Mouse (Mus musculus) kidney, postnatal 0 days (tissue): ENCODE results near the gene Mup20. TPM values are rescaled to one million over a fixed set of nuclear protein-coding genes. Genes with fewer than 3 reads are reported as not detected.
"Not testable (repeated sequence)": the region's sequence is repeated elsewhere in the genome, so short reads cannot be mapped to it uniquely, and the experiment has no call there.

Experiments used
- ATAC-seq: fragments of 200-750 bp; cut with Nextera tagmentation; replicated peaks from 2 replicates; pipeline ENCODE4 v1.8.0; 2017; ENCODE audit warnings: low read depth, moderate number of reproducible peaks, moderate TSS enrichment, moderate library complexity; ENCODE audit not compliant: low FRiP score
- DNase-seq: peaks from one replicate; pipeline ENCODE4 v3.0.0-alpha.2; 2016; ENCODE audit warnings: low spot score
- H3K27ac ChIP-seq: fragments of 300-500 bp; sonication (generic); 2 replicates; pipeline ENCODE4 v1.5.1; 2014; ENCODE audit warnings: mild to moderate bottlenecking
- H3K27me3 ChIP-seq: fragments of 300-500 bp; sonication (generic); 2 replicates; pipeline ENCODE4 v1.6.1; 2014; ENCODE audit warnings: low read length, mixed read lengths; ENCODE audit not compliant: insufficient read depth
- H3K36me3 ChIP-seq: fragments of 300-500 bp; sonication (generic); 2 replicates; pipeline ENCODE4 v1.6.1; 2014; ENCODE audit warnings: low read length, mixed read lengths; ENCODE audit not compliant: insufficient read depth
- H3K4me1 ChIP-seq: fragments of 300-500 bp; sonication (generic); replicated peaks from 2 replicates; pipeline ENCODE4 v1.6.1; 2014; ENCODE audit warnings: antibody characterized with exemption, low read length, mixed read lengths; ENCODE audit not compliant: insufficient read depth
- H3K4me2 ChIP-seq: fragments of 300-500 bp; sonication (generic); 2 replicates; pipeline ENCODE4 v1.6.1; 2014; ENCODE audit warnings: mild to moderate bottlenecking, low read length, moderate library complexity, mixed read lengths
- H3K4me3 ChIP-seq: fragments of 300-500 bp; sonication (generic); replicated peaks from 2 replicates; pipeline ENCODE4 v1.5.1; 2014; ENCODE audit warnings: low read depth, low read length
- H3K9ac ChIP-seq: fragments of 300-500 bp; sonication (generic); 2 replicates; pipeline ENCODE4 v1.6.1; 2014; ENCODE audit warnings: low read depth, low read length
- H3K9me3 ChIP-seq: fragments of 300-500 bp; sonication (generic); replicated peaks from 2 replicates; pipeline ENCODE4 v1.6.1; 2016; ENCODE audit warnings: low read length, inconsistent platforms, mixed read lengths
- CTCF ChIP-seq: IDR thresholded peaks from 2 replicates; pipeline ENCODE4 v1.5.1; 2016; ENCODE audit warnings: antibody characterized with exemption, low read depth, mild to moderate bottlenecking, moderate library complexity
- WGBS: fragments of 180-500 bp; shearing (Covaris S2); extraction: QIAGEN DNeasy Blood & Tissue Kit; methylation state at CpG from one replicate; pipeline ENCODE4 v1.1.7; 2014; 5-methylcytosine and 5-hydroxymethylcytosine counted together
- polyA plus RNA-seq: library from polyadenylated mRNA; unstranded; fragments of >200 nt; fragmentation: Nextera tagmentation; extraction: Ambion mirVana; gene quantifications from 2 replicates; pipeline ENCODE4 v1.2.1, GENCODE M21; 2015

Gene Mup20
- polyA plus RNA-seq, result not detected in 2 replicates

DNA sequence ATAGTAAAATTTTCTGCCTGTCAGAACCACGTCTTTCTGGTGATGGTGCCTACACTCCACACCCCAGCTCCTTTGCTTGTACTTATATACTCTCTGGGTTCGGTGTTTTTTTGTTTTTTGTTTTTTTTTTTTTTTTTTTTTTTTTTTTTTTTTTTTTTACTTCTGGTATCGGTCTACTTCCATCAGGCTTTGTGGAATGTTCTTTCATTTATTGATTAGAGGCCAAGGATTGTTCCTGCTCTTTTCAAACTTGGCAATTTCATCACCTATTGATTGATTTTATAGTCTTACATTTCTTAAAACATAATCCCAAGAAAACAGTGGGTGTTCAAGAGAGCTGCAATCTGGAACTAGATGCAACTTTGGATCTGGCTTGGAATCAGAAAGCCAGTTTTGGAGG is at the start of gene Mup20:
Gene Mup20 (minus strand): TSS at position 101 of the 400 bp plus-strand sequence.
- not testable (repeated sequence) for DNase-seq, H3K27me3 ChIP-seq, H3K27ac ChIP-seq, H3K9ac ChIP-seq, H3K4me3 ChIP-seq, H3K4me2 ChIP-seq, ATAC-seq, H3K4me1 ChIP-seq, H3K36me3 ChIP-seq, H3K9me3 ChIP-seq
- WGBS, result 94% methylated on average over 2 of the region's 3 CpGs

DNA sequence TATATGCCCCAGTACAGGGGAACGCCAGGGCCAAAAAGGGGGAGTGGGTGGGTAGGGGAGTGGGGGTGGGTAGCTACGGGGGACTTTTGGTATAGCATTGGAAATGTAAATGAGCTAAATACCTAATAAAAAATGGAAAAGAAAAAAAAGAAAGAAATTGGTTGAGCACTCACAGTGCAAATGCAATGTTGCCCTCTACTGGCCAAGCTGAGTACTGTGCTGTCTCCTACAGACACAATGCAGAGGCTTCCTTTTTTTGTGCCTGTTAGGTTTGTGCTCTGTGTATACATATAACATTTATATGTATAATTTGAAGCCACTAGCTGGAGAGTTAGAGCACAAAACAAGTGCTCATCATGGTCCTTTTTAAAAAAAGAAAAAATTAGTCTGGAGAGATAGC is 49.4 kb upstream of the Mup20 start:
- H3K4me3 ChIP-seq, H3K27me3 ChIP-seq, H3K36me3 ChIP-seq, H3K9me3 ChIP-seq, H3K4me2 ChIP-seq, H3K27ac ChIP-seq, H3K4me1 ChIP-seq, ATAC-seq, H3K9ac ChIP-seq: not testable (repeated sequence)
- DNase-seq, result peak; percentile 7
- peak; percentile 66 for TF ChIP-seq CTCF
- WGBS, result 68% methylated on average over 2 of the region's 2 CpGs

DNA sequence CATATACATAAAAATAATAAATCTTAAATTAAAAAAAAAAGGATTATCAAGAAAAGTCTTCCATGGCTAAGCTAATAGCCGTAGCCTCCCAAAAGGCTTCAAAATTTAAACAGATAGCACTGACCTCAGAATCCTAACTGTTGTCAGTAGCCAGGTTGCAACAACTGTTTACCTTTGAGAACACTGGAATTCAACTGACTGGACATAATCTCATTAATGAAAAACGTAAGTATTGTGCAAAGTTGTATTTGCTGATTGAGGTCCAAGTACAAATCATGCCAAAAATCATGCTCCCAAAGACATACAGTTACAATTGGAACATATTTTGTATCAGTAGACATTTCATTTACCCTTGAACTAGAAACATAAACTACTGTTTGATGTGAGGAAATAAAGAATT is 34.0 kb upstream of the Mup20 start:
- no peak for ATAC-seq
- no peak for DNase-seq
- no peak overlapping the region for H3K27ac ChIP-seq
- no peaks in the 10 kb centered on the region for H3K4me1 ChIP-seq
- no peak overlapping the region for H3K4me3 ChIP-seq
- H3K36me3 ChIP-seq, result no peaks in the 10 kb centered on the region
- H3K9me3 ChIP-seq, result no peaks in the 10 kb centered on the region
- TF ChIP-seq CTCF, result no peak
- no peaks in the 10 kb centered on the region for H3K27me3 ChIP-seq
- WGBS, result 87% methylated on average over 2 of the region's 2 CpGs
- no peak overlapping the region for H3K4me2 ChIP-seq
- H3K9ac ChIP-seq, result no peak overlapping the region

DNA sequence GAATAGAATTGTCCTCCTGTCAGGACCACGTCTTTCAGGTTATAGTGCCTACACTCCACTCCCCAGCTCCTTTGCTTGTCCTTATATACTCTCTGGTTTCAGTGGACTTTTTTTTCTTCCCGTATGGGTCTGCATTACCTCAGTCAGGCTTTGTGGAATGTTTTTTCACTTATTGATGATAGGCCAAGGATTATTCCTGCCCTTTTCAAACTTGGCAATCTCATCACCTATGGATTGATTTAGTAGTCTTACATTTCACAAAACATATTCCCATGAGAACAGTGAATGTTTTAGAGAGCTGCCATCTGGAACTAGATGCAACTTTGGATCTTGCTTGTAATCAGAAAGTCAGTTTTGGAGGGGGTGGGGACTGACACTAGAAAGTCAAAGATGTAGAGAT is 33.3 kb upstream of the Mup20 start, which contains the start of gene Mup3:
Gene Mup3 (minus strand): TSS at position 102 of the 400 bp plus-strand sequence.
- no peak within 1 kb of the TSS for H3K27ac ChIP-seq
- H3K36me3 ChIP-seq, result no peaks in the 10 kb centered on the region
- DNase-seq (no peak), ATAC-seq (no peak)
- H3K27me3 ChIP-seq, result no peaks in the 10 kb centered on the region
- H3K9me3 ChIP-seq, result no peaks in the 10 kb centered on the region
- no peaks in the 10 kb centered on the region for H3K4me1 ChIP-seq
- no peak within 1 kb of the TSS for H3K4me2 ChIP-seq
- H3K9ac ChIP-seq, result no peak within 1 kb of the TSS
- no peak for TF ChIP-seq CTCF
- H3K4me3 ChIP-seq, result no peak within 1 kb of the TSS
- 80% methylated on average over 2 of the region's 2 CpGs for WGBS

DNA sequence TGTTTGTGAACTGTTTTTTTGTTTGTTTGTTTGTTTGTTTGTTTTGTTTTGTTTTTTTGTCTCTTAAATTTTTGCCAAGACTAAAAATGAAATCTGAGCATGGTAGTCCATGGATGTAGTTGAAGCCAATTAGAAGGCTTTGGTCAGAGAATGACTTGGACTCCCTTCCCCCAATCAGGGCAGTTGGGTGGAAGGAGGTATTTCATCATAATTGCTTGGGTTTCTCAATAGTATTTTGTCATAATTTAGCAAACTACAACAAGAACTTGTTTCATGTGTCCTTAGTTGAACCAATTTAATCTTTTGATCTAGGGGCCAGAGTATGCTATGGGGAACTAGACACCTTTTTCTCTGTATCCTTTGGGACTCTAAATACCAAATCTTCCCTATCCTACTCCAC is 28.8 kb upstream of the Mup20 start:
- DNase-seq, result no peak
- H3K4me2 ChIP-seq, result no peak overlapping the region
- no peaks in the 10 kb centered on the region for H3K4me1 ChIP-seq
- H3K9ac ChIP-seq, result no peak overlapping the region
- no peaks in the 10 kb centered on the region for H3K9me3 ChIP-seq
- no peaks in the 10 kb centered on the region for H3K27me3 ChIP-seq
- H3K27ac ChIP-seq, result no peak overlapping the region
- H3K36me3 ChIP-seq, result no peaks in the 10 kb centered on the region
- no peak for ATAC-seq
- no peak for TF ChIP-seq CTCF
- H3K4me3 ChIP-seq, result no peak overlapping the region

DNA sequence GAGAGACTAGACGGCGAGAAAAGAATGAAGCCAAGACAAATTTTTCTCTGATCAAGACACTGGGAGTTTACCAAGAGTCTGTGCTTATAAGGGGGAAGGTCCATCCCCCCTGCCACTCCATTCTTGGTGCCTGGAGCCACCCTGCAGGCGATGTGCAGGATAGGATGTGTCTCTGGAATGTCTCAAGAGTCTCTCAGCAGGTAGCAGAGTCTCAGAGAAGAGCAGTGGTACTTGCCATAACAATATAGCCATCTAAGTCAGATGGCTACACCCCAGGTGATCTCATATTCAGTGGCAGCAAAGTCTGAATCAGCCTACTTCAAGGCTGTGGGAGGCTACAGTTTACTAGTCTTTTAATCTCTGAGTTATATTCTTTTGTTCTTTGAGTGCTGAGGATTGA is 21.2 kb upstream of the Mup20 start:
- Histone ChIP-seq H3K36me3 (no peaks in the 10 kb centered on the region), H3K9ac (no peak overlapping the region), H3K4me3 (no peak overlapping the region), H3K4me1 (no peaks in the 10 kb centered on the region), H3K27ac (no peak overlapping the region), H3K9me3 (no peaks in the 10 kb centered on the region), H3K4me2 (no peak overlapping the region), H3K27me3 (no peaks in the 10 kb centered on the region)
- DNase-seq (no peak), ATAC-seq (no peak)
- 73% methylated on average over 3 of the region's 3 CpGs for WGBS
- no peak for TF ChIP-seq CTCF

DNA sequence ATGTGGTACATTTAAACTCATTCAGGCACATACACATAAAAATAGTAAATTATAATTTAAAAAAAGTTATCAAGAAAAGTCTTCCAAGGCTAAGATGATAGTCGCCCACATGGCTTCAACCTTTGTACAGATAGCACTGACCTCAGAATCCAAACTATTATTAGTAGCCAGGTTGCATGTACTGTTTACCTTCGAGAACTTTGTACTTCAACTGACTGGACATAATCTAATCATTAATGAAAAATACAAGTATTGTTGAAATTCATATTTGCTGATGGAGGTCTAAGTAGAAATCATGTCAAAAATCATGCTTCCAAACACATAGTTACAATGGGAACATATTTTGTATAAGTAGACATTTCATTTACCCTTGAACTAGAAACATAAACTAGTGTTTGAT is 822 bp upstream of the Mup20 start:
- H3K9me3 ChIP-seq, H3K4me3 ChIP-seq, H3K27me3 ChIP-seq, ATAC-seq, DNase-seq, H3K36me3 ChIP-seq, H3K27ac ChIP-seq, H3K9ac ChIP-seq, H3K4me1 ChIP-seq, H3K4me2 ChIP-seq: not testable (repeated sequence)
- 87% methylated on average over 2 of the region's 2 CpGs for WGBS
